Mouse (Mus musculus) liver (tissue): ENCODE data around the gene Atp2b2.

Experiments used
- DNase-seq: peaks from one replicate; pipeline ENCODE4 v3.0.0-alpha.2; 2020; ENCODE audit warnings: mixed read lengths

The Atp2b2 gene

DNA sequence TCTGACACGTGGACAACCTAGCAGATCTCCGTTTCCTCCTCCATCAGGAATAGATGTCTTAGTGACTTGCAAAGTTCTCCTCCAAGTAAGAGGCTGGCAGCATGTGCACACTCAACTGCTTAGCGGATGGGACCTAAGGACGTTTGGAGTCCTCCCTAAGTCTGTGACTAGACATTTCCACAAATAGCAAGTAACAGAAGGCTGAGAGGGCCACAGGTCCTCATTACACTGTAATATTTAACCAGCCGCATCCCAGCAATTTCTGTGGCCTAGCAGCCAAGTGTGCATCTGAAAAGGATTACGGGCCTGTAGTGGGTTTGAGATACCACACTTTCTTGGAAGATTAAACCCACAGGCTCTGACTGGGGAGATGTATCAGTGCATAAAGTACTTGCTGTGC, 30.4 kb downstream of the Atp2b2 start:
- DNase-seq, result no peak

DNA sequence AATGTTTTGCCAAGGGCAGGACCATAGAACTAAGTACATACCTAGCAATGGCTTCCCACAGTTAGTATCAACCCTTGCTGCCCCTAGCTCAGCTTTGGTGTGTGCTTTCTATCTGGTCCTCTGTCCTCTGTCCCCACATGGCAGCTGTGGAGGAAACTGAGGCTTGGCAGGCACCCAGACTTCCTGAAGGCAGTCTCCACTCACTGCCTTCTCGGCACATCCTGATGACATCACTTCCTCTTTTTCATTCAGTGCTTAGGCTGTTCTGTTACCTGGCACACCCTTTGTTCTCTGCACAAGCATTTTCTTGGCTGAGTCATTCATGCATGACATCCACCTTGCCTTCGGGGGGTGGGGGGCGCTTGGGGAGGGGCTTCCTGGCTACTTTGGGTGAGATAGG, 38.6 kb downstream of the Atp2b2 start:
- no peak for DNase-seq

DNA sequence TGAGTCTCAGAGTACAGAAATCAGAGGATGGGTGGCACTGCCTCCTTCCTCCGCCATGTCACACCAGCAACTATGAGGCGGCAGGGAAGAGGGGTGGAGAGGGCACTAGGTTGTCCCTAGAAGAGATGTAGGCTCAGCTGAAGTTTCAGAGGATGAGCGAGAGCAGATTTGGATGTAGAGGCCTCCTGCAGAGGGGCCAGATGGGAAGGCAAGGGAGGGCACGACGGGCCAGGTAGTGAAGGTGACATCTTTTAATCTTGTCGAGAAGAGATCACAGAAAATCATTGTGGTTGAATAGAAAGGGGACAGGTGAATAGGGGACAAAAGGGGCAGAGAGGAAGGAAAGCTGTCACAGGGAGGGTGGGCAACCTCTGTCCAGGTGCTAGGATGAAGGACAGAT, 41.5 kb downstream of the Atp2b2 start:
- no peak for DNase-seq

DNA sequence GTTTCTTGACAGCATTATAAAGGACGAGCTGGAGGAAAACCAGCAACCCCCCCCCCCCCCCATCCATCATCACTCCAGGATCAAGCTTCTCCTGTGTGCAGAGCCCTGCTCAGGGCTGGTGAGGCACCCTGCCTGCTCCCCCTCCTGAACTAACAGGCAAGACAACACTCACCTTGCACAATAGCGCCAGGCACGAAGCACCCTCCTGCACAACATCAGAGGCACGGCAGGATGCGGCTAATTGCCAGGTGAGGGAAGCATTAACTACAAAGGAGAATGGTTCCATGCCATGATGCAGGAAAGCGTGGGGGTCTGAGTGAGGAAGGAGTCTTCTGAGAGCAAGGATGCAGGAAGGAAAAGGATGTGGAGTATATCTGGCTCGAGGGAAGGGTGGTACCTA, 42.1 kb downstream of the Atp2b2 start:
- DNase-seq, result no peak

DNA sequence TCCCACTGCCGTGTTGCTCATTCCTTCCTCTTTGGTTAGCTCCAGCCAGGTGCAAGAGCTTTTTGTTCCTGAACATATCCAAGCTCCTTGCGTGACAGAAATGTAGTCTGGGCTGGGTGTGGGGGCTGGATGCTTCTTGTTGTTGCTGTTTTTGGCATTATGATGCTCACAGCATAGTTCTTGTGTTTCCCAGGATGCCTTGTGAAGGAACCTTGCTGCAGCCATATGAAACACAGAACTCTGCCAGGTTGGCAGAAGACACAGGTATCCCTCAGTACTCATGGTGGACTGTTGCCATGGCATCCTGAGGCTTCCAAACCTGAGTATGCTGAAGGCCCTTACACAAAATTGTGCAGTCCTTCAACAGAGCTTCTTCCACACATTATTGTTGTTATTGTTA, 44.0 kb downstream of the Atp2b2 start:
- DNase-seq, result no peak

DNA sequence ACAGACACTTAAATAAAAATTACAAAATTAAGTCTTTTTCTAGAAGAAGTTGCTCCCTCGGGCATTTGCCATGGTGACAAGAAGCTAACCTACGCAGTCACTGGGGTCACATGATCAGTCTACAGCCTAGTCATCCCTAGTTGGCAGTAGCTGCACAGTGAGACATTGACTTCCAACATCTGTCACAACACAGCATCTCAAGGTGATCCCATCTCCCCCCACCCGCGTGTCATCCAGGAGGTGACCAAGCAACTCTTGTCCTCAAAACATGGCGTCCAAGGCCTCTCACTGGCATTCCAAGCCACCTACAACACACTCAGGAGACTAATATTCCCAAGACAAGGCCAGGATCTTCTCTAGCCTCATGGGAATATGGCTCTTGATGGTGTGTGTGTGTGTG, 48.2 kb downstream of the Atp2b2 start:
- DNase-seq, result no peak

DNA sequence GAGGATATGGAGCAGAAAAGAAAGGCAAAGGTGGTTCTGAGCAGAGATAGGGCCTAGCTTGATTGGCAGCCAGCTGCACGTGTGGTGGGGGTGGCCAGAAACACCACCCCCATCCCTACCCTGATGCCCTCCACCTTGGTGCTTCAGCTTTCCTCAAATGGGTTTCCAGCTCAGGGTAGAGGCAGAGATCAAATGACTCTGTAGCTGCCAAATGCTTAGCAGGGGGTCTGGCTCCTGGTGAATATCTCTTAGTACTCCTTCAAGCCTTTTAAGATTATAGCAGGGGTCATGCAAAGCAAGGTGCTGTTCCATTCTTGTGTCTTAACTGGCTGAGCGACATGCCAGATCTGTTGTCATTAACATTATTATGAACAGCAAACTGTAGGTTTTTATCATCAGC, 50.3 kb downstream of the Atp2b2 start:
- DNase-seq, result no peak

DNA sequence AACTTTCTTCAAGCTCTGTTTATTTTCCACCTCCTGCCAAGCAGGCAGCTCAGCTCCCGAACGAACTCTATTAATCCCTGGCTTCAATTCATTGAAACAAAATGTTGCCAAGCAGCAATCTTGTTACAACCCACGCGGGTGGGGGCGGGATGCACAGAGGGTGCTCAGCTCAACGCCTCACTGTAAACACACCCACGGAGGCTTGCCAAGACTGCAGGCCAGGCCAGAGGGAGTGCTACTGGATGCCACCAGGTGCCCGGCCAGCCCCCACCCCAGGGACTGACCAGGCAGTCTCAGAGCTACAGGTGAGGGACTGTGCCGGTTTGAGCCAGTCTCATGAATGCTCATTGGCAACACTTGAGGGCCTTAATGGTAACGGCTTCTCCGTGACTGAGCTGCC, 50.9 kb downstream of the Atp2b2 start:
- DNase-seq, result no peak

DNA sequence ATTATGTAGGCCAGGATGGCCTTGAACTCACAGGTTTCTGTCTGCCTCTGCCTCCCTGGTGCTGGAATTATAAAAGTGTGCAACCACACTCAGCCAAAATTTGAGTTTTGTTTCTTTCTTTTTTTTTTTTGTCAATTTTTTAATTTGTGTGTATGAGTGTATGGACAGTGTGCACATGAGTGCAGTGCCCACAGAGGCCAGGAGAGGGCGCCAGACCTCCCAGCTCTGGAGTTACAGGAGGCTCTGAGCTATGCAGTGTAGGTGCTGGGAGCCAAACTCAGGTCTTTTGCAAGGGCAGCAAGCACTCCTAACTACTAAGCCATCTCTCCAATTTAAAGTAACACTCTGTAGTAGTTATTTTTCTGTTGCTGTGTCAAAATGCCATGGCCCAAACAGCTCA, 52.4 kb downstream of the Atp2b2 start:
- DNase-seq, result no peak

DNA sequence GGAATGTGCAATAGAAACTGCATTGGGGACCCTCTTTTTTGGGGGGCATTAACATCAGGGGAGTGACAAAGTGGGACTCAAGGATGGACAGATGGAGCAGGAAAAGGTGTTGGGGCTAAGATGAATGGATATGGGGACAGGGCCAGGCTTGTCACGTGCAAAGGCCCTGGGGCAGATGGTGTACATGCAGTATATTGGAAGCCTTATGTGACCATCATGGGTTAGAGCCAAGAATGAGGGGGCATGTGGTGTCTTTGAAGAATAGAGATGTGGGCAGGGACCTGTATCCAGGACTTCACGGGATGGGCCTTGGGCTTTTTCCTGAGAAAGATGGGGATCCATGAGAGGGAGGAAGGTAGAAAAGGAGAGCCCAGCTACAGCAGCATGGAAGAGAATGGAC, 53.9 kb downstream of the Atp2b2 start:
- no peak for DNase-seq

DNA sequence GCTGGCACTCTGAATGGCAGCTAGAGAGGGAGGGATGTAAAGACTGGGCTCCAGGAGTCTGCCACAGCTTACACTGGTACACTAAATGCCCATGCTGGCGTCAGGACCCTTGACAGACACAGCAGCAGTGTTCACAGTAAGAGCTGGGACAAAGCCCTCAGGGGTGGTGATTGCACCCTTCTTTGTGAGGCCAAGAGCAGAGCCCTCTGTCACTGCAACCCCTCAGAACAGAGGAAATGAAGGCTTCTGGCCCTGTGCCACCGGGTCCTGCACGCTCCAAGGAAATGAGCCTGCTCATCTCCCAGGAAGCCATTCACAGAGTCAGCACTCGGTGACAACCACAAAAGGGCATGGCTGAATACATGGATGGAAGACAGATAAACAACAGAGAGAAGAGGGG, 55.7 kb downstream of the Atp2b2 start:
- no peak for DNase-seq

DNA sequence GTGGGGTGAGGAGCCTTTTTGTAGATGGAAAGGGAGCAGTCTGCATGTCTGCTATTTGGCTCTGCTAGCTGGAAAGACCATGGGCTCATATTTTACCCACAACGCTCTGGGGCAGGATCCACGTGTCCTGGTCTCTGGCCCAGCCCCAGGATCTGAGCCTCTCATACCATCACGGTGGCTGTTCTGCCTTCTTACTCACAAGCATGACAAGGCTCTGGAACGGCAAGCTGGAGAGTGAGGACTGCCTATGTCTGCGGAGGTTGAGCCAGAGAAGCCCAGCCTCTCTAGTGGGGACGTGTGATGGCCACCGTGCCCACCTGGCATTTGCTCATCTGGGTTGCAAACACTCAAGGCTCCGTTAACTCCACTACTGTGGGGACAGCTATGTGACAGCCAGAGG, 63.7 kb downstream of the Atp2b2 start:
- DNase-seq, result no peak

DNA sequence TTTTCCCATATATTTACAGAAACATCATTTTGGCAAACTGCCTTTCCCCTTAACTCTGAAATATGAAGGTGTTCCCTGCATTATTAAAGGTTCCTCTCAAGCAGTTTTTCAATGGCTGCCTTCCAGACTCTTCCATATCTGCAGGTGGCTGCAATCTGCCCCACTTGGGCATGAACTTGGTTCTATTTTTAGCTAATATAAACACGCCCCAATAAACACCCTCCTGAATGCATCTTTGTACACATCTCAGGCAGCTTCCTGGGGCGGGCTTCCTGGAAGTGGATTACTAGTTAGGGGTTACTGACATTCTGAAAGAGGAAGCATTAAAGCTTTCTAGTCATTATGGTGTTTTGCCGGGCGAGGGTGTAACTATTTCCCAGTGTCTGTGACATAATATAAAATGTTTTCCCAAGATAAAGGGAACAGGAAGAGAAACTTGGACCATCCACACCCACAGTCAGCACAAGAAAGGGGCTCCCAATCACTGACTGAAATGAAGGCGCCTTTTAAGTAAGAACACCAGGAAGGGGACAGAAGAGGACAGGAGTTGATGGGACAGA, 64.2 kb downstream of the Atp2b2 start:
- DNase-seq, result no peak

DNA sequence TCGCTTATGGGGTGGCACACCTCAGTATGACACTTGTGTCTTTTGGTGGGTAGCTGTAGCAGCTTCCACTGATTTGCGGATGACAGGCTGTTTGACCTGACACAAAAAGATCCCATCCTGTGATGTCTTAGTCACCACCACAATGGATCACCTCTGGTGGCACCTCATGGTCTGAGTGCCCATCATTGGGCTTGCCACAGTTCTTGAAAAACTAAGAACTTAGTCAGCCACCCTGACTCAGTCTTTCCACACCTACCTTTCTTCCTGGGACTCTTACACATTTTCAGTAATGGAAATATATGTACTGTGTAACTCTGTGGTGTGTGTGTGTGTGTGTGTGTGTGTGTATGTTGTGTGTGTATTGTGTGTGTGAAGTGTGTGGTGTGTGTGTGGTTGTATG, 71.5 kb downstream of the Atp2b2 start:
- DNase-seq, result no peak

DNA sequence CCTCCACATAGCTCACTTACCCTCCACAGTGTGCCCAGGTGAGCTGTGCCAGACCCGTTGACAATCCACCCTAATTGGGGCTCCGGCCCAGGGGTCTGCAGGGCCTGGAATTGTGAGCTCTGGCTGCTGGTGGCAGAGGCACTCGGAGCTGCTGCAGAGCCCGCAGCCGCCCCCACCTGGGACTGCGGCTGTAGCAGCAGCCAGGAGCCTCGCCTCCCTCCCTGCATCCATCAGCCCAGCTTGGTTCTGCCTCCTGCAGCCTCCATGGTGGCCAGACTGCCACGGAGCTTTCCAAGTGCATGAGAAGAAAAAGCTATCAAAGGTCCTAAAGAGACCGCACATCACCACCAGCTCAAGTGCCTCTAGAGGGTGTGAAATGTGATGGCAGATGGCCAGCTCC, 71.9 kb downstream of the Atp2b2 start:
- DNase-seq, result no peak

DNA sequence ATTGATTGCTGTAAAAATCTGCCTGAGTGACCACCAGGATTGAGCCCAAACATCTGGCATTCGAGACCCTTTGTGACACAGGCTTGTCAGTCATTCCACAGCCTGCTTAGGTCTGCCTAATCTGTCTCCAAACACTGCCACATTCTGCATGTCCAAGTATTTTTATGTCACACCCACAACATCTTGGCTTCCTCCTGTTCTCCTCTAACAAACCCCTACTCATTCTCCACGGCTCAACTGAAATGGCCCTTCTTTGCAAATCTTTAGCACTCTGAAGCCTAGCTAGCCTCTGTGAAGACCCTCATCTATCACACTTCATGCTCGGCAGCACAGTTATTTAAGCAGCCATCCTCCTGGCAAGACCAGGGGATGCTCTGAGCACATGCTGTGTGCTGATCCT, 72.7 kb downstream of the Atp2b2 start:
- DNase-seq, result no peak

DNA sequence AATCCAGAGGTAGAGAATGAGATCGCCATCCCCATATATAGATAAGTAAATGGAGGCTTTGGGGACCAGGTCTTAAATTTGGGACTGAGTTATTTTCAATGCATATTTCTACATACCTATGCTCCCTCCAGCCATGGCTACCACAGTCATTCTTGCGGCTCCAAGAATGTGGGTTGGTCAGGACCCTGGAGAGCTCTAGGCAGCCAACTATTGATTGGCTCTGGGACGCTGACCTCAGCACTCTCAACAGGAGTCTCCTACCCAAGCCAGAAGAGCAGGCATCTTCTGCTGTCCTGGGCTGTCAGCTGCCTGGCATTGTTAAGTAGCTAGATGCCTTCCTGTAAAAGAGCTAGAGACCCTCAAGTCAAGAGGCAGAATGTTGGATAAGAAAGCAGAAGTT, 79.6 kb downstream of the Atp2b2 start:
- DNase-seq, result peak; percentile 42

DNA sequence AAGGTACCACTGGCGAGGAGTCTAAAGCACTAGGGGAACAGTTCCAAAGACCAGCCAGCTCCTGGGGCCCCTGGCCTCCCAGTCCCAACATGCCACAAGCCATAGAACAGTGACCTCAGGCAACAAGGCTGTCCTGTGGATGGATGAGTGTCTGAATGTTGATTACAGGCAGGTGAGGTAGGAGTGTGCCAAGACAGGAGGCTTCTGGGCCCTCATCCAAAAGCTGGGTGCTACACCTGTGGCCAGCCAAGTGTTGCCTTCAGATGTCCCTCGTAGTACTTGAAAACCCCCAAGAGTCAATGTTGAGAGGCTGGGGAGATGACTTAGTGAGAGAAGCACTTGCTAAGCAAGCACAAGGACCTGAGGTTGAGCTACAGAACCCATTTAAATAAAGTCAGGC, 80.8 kb downstream of the Atp2b2 start:
- DNase-seq, result no peak

DNA sequence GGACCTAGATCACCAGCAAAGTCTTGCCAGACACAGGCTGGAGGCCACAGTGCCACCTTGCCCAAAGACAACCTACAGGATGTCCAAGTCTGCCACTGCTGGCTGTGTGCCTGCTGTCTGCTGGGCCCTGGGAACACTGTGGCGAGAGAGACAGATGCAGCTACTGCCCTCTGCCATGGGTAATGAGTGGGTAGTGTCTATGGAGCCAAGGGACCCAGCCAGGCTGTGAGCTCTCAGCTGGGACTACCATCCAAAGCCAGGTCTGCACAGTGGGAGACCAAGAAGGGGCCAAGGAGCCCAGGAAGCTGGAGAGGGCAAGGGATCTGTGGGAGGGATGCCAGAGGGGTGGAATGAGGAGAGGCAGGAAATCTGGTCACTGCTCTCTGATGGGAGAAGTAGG, 83.1 kb downstream of the Atp2b2 start:
- no peak for DNase-seq

DNA sequence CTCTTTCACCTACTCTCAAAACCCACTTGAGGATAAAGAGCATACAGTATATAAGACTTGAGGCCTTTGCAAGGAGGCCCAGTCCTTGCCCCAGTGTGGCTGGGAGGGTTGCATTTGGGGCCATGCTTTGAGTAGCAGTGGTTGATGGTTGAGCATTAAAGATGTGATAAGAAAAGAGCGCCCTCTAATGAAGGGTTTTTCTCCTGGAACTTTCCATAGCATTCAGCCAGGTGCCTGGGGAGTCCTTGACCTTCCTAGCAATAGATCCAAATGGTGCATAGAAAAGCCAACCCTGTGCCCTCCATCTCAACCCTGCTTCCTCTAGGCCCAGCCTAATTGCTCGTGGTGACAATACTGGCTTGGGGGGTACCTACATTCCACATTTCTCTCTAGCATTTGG, 83.7 kb downstream of the Atp2b2 start:
- no peak for DNase-seq

DNA sequence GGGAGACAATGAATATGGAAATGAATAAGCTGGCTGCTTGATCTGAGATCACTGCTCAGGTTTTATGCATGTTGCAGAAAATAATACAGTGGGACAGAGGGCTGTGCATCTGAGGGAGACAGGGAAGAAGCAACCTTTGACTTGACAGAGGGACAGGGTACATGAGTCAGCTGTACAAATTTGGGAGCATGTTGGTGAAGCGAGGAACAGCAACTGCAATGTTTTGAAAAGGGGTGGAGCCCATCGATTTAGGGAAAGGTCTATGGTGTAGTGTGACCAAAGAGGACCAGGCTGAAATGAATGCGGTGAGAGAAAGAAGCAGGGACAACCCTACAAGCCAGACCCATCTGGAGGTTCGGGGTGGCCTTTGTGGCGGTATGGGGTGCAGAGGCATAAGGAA, 84.4 kb downstream of the Atp2b2 start:
- no peak for DNase-seq

DNA sequence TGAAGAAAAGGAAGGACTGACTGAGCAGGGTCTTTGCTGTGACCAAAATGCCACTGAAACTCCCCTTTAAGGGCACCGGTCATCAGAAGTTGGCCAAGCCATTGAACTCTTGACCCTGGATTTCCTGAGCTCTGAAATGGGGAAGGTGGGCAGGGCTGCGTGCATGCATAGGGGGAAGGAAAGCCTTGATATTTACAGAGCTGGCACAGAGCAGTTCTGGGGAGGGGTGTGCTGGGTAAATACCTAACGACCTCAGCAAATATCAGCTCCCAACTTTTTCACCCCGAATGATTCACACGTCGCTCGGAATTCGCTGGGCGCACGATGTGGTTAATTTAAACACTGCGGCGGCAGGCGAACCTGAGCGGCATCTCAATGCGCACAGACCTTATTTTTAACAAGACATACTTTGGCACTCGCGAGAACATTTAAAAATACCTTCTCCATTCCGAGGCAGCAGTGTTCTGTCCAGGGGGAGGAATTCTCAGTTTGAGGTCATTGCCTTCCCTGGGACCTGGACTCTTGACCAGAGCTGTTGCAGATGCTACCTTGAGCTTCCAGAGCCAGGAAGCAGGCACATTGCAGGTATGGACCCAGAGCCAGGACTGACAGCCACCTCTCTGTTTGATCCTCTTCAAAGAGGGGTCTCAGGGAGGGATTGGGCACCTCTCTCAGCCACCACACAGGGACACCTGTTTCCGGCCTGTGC, 85.0 kb downstream of the Atp2b2 start:
- DNase-seq, result no peak

DNA sequence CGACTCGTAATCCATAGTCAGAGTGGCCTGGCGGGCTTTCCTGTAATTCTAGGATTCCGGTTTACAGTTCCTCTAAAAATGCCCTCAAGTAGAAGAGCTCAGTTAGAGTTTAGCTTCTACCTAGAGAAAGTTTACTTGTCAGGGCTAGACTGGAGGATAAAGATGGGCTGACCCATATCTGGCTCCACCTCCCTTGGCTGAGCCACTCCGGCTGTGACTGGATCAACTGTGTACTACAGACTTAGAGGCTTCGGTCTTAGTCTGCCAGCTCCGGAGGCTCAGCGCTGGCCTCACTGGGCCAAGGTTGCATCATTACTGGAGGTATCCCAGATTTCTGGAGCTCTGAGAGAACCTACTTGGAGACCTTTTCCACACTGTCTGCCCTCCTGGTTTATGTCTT, 94.9 kb downstream of the Atp2b2 start:
- no peak for DNase-seq

DNA sequence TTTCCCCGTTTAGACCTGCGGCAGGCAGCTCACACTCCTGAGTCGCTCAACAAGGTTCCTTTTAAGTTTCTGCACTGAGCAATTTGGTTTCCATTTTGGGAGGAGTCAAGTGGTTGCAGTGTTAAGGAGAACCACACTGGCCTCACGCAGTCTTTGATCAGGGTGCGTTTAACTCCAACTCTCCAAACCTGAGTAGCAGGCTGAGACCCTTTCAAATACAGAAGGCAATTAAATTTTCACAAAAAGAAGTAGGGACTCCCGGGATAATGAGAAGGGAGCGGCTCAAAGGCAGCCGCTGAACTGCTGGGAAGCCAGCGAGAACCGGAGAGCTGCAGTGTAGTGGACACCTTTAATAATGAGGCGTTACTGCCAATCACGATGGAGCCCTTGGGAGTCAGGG, 100.1 kb downstream of the Atp2b2 start:
- DNase-seq, result no peak

DNA sequence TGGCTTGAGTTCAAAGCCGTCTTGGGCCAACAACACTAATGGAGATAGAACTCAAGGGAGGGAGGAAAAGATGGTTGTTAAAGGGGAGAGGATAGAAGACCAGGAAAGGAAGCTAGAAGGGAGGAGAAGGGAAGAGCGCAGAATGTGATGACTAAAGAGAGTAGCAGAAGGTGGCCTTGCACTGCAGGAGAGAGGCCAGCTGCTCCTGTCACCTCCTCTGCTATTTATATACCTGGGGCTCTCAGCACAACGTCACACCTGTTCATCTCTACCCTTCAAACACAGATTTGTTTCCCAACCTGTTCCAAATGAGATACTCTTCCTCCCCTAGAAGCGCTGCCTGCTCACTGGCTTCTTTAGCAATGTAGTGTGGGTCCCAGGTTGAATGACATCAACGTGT, 101.1 kb downstream of the Atp2b2 start:
- DNase-seq, result no peak
